Mouse (Mus musculus) forebrain, postnatal 0 days (tissue): Measurements from ENCODE around the gene Plau. TPM values are rescaled to one million over a fixed set of nuclear protein-coding genes. Genes with fewer than 3 reads are reported as not detected.

Source experiments
- ATAC-seq: fragments of 200-750 bp; cut with Nextera tagmentation; 2 replicates; pipeline ENCODE4 v1.8.0; 2017; ENCODE audit warnings: mild to moderate bottlenecking, moderate library complexity
- DNase-seq: peaks from one replicate; pipeline ENCODE4 v3.0.0-alpha.2; 2015
- H3K27ac ChIP-seq: fragments of 300-500 bp; sonication (generic); 2 replicates; pipeline ENCODE4 v1.5.1; 2014; ENCODE audit warnings: low read depth, mild to moderate bottlenecking, antibody characterized with exemption, low read length, moderate library complexity, mixed read lengths
- H3K27me3 ChIP-seq: fragments of 300-500 bp; sonication (generic); 2 replicates; pipeline ENCODE4 v1.6.1; 2014; ENCODE audit warnings: mild to moderate bottlenecking, low read length, mixed read lengths; ENCODE audit not compliant: insufficient read depth
- H3K36me3 ChIP-seq: fragments of 300-500 bp; sonication (generic); 2 replicates; pipeline ENCODE4 v1.6.1; 2014; ENCODE audit warnings: mild to moderate bottlenecking, moderate library complexity; ENCODE audit not compliant: insufficient read depth
- H3K4me1 ChIP-seq: fragments of 300-500 bp; sonication (generic); 2 replicates; pipeline ENCODE4 v1.6.1; 2014; ENCODE audit warnings: antibody characterized with exemption; ENCODE audit not compliant: insufficient read depth
- H3K4me2 ChIP-seq: fragments of 300-500 bp; sonication (generic); 2 replicates; pipeline ENCODE4 v1.6.1; 2014; ENCODE audit warnings: low read depth, mild to moderate bottlenecking, moderate library complexity
- H3K4me3 ChIP-seq: fragments of 300-500 bp; sonication (generic); 2 replicates; pipeline ENCODE4 v1.5.1; 2014; ENCODE audit warnings: low read depth, low read length, mixed read lengths
- H3K9ac ChIP-seq: fragments of 300-500 bp; sonication (generic); 2 replicates; pipeline ENCODE4 v1.6.1; 2014; ENCODE audit warnings: mild to moderate bottlenecking
- H3K9me3 ChIP-seq: fragments of 300-500 bp; sonication (generic); 2 replicates; pipeline ENCODE4 v1.6.1; 2016; ENCODE audit warnings: low read length
- CTCF ChIP-seq: sonication (generic); IDR thresholded peaks from 2 replicates; pipeline ENCODE4 v1.5.1; 2016; ENCODE audit warnings: antibody characterized with exemption, control low read depth, low read depth
- WGBS: fragments of 180-500 bp; shearing (Covaris S2); extraction: QIAGEN DNeasy Blood & Tissue Kit; methylation state at CpG from one replicate; pipeline ENCODE4 v1.1.7; 2014; 5-methylcytosine and 5-hydroxymethylcytosine counted together
- polyA plus RNA-seq: library from polyadenylated mRNA; unstranded; fragments of >200 nt; fragmentation: Nextera tagmentation; extraction: Ambion mirVana; gene quantifications from 2 replicates; pipeline ENCODE4 v1.2.1, GENCODE M21; 2015
- total RNA-seq: library from RNA; depleted of rRNA; stranded (reverse); fragments of >200 nt; gene quantifications from 2 replicates; pipeline ENCODE4 v1.2.3, GENCODE M21; 2014

The Plau gene
- total and polyA plus RNA-seq, 2 experiments from 2014 or later = 0.44 to 1.1 TPM

DNA sequence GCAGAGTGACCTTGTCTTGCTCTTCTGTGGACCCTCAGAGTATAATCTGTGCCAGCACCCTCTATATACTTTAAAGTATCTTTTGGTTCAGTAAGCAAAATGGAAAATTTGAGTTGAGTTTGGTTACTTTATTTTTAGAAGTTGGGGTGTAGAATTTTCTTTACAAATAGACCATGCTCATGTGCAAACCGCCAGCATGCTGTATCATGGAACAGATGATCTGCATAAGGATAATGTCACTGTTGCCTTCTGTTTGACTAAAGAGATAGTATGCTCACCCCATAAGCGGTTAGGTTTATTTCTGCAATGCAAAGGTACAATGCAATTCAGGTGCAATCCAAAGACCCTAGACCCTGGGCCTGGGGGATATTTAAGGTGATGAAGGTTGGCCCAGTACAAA, 10.9 kb upstream of the Plau start:
- H3K4me1 ChIP-seq = no peaks in the 10 kb centered on the region
- no peaks in the 10 kb centered on the region for H3K9me3 ChIP-seq
- peak; percentile 63; the same call in 1 of the 2 replicates for ATAC-seq
- no peak overlapping the region for H3K9ac ChIP-seq
- DNase-seq = peak; percentile 52
- H3K27me3 ChIP-seq = no peaks in the 10 kb centered on the region
- no peak overlapping the region for H3K4me3 ChIP-seq
- WGBS = 83% methylated on average over 2 of the region's 2 CpGs
- no peaks in the 10 kb centered on the region for H3K36me3 ChIP-seq
- H3K4me2 ChIP-seq = no peak overlapping the region
- TF ChIP-seq CTCF = no peak
- no peak overlapping the region for H3K27ac ChIP-seq

DNA sequence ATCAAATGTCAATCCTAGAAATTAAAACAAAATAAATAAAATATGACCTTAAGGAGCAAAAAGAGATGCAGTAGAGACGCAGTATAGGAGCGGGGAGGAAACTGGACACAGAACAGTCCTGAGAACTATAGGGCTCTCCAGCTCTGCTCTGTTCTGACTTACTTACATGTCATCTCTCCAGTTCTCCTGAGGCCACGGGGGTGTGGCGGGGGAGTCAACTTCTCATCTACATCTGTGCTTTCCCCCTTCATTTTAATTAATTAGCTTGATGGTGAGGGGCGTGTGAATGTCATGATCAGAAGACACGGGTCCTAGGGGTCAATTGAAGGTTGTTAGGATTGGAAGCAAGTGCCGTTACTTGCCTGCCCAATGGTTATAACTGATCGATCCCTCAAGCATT, 9.4 kb upstream of the Plau start:
- Histone ChIP-seq H3K4me1 (no peaks in the 10 kb centered on the region), H3K27ac (no peak overlapping the region), H3K4me2 (no peak overlapping the region), H3K27me3 (no peaks in the 10 kb centered on the region), H3K36me3 (no peaks in the 10 kb centered on the region), H3K9me3 (no peaks in the 10 kb centered on the region), H3K4me3 (no peak overlapping the region), H3K9ac (no peak overlapping the region)
- DNase-seq = no peak
- TF ChIP-seq CTCF = no peak
- ATAC-seq = no peak
- 84% methylated on average over 8 of the region's 8 CpGs for WGBS

DNA sequence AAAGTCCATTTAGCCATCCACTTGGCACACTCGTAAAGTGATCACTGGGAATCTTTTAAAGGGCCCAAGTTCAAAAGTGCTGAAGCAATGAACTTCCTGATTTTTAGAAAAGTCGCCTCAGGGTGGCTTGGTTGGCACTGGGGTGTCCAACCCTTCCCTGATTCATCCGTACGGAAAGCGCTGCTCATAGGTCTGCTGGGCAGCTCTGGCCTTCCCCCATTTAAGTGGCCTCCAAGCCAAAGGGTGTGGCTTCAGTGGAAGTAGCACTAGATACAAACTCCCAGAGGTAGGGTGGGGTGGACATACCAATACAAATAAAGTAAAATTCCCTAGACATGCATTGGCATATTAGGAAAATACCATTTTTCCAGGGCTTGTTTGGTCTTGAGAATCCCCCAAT, 9.0 kb upstream of the Plau start:
- Histone ChIP-seq H3K4me1 (no peaks in the 10 kb centered on the region), H3K27ac (no peak overlapping the region), H3K9me3 (no peaks in the 10 kb centered on the region), H3K4me3 (no peak overlapping the region), H3K27me3 (no peaks in the 10 kb centered on the region), H3K36me3 (no peaks in the 10 kb centered on the region), H3K9ac (no peak overlapping the region), H3K4me2 (no peak overlapping the region)
- ATAC-seq = no peak
- 90% methylated on average over 5 of the region's 5 CpGs for WGBS
- no peak for TF ChIP-seq CTCF
- DNase-seq = no peak

DNA sequence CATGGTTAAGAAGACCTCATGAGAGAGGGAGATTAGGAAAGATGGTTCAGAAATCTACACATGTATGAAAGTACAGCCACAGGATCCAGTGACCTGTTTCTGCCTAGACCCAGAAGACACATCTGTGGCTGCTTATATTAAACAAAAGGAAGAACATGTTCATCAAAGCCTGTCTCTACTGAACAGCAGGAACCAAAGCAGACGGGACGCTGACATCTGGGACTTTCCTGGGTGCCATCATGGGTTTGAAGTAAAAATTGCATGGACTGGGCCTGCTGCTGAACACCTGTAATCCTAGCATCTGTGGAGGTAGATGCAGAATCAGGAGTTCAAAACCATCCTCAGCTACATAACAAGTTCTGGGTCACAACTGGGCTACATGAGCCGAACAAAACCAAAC, 7.9 kb upstream of the Plau start:
- DNase-seq = no peak
- whole genome bisulfite sequencing = 84% methylated on average over 3 of the region's 3 CpGs
- no peak overlapping the region for H3K4me2 ChIP-seq

DNA sequence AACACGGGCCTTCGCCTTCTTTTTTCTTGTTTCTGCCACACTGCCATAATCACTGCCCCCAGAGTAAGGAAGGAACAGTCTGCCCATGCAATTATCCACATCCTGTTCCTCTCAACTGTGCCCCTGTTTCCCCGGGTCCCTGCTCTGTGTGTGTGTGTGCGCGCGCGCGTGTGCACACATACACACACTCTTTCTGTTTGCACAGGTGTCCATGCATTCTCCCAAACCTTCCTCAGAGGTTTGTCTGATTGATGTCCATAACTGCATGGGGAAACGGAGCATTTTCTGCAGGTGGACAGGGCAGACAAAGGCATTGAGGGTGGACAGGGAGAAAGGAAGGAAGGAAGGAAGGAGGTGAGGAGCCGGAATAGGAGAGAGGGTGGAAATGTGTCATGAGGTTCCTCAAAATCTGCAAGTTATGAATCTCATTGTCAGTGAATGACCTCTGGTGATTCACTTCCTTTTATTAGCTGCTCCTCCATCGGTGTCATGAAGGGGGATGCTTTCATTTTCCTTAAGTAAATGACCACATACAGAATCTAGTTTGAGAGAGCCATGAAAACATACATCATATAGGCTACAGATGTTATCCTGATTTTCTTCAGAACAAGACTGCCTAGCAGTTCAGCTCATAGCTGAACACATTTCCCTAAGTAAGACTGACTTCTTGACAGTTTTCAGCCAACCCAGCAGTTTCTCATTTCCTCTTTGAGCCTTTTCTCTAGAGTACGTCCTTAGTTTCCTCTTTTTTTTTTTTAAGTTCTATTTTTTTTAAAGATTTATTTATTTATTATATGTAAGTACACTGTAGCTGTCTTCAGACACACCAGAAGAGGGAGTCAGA, 6.7 kb upstream of the Plau start:
- Histone ChIP-seq H3K27ac (no peak overlapping the region), H3K4me1 (no peaks in the 10 kb centered on the region), H3K4me3 (no peak overlapping the region), H3K27me3 (no peaks in the 10 kb centered on the region), H3K9me3 (no peaks in the 10 kb centered on the region), H3K36me3 (no peaks in the 10 kb centered on the region), H3K4me2 (no peak overlapping the region), H3K9ac (no peak overlapping the region)
- WGBS = 88% methylated on average over 12 of the region's 12 CpGs
- no peak for ATAC-seq
- DNase-seq = no peak
- no peak for TF ChIP-seq CTCF

More for the DNA sequence above, 7.9 kb upstream of the Plau start:
- ATAC-seq = no peak
- Histone ChIP-seq H3K4me3 (no peak overlapping the region), H3K27me3 (no peaks in the 10 kb centered on the region), H3K27ac (no peak overlapping the region), H3K4me1 (no peaks in the 10 kb centered on the region), H3K9ac (no peak overlapping the region), H3K36me3 (no peaks in the 10 kb centered on the region), H3K9me3 (no peaks in the 10 kb centered on the region)
- TF ChIP-seq CTCF = no peak

DNA sequence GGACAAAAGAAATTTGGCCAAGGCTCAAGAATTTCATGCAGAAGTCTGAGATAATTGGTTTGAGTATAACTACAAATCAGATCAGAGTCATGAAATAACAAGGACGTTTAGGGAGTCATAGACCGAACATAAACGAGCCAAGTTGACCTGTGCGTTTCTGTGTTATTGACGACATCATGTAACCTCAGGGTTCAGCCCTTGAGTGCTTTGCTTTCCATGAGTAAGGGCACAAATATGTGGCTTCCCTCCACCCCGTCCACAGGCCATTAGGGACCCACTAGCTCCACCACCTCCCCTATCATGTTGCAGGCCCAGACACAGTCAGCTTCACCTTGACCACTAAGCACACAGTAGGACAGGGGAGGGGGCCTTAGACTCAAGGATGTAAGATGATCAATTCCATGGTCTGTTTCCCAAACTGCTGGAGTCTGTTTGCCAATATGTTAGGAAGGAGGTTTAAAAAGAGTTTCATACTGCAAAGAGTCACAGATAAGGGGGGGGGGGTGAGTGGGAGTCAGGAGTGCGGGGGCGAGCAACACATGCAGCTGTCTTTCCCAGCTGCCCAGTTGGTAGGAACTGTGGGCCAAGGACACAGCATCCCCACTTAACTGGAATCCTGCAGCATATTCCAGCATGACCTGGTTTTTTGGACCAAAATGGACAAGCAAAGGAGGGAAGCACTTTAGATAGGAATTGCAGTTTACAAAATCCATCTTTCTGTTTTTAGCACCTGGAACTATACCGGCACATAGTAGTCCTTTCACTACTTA, 5.1 kb upstream of the Plau start:
- H3K27me3 ChIP-seq = no peaks in the 10 kb centered on the region
- no peaks in the 10 kb centered on the region for H3K9me3 ChIP-seq
- WGBS = 69% methylated on average over 9 of the region's 9 CpGs
- no peak overlapping the region for H3K4me3 ChIP-seq
- no peaks in the 10 kb centered on the region for H3K36me3 ChIP-seq
- ATAC-seq = no peak
- DNase-seq = no peak
- no peaks in the 10 kb centered on the region for H3K4me1 ChIP-seq
- H3K27ac ChIP-seq = no peak overlapping the region
- H3K4me2 ChIP-seq = no peak overlapping the region
- no peak overlapping the region for H3K9ac ChIP-seq
- TF ChIP-seq CTCF = no peak

DNA sequence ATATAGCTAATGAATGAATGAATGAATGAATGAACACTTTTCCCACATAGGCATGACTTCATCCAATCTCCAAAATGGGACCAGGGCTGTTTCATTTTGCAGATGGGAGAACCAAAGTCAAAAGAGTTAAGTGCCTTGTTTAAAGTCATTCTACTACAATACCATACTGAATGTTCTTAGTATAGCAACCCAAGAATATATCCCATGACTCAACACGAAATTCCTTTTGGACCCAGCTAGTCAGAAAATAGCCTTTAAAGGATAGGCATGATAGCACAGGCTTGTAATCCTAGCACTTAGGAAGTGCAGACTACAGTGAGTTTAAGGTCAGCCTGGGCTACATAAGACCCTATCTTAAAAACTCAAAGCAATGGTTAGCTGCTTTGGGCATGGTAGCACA, 4.5 kb upstream of the Plau start:
- Histone ChIP-seq H3K36me3 (no peaks in the 10 kb centered on the region), H3K9ac (no peak overlapping the region), H3K27me3 (no peaks in the 10 kb centered on the region), H3K9me3 (no peaks in the 10 kb centered on the region), H3K27ac (no peak overlapping the region), H3K4me1 (0 out of 2 replicates have a peak, but pooled peaks cover 4% of the 10 kb centered on the region), H3K4me3 (no peak overlapping the region), H3K4me2 (no peak overlapping the region)
- no peak for TF ChIP-seq CTCF
- DNase-seq (no peak), ATAC-seq (no peak)
- 74% methylated on average over 1 of the region's 1 CpGs for WGBS
